Mouse (Mus musculus) forebrain, embryonic 14.5 days (tissue): Measurements from ENCODE around the gene Adh7. TPM values are rescaled to one million over a fixed set of nuclear protein-coding genes. Genes with fewer than 3 reads are reported as not detected.

Experiments
- ATAC-seq: fragments of 200-750 bp; cut with Nextera tagmentation; 2 replicates; pipeline ENCODE4 v1.8.0; 2017; ENCODE audit warnings: mild to moderate bottlenecking, moderate library complexity
- DNase-seq: peaks from one replicate; pipeline ENCODE4 v3.0.0-alpha.2; 2015; ENCODE audit warnings: low spot score
- H3K27ac ChIP-seq: fragments of 300-500 bp; sonication (generic); 2 replicates; pipeline ENCODE4 v1.5.1; 2014; ENCODE audit warnings: low read depth, mild to moderate bottlenecking, control low read depth, low read length, moderate library complexity
- H3K27me3 ChIP-seq: fragments of 300-500 bp; sonication (generic); replicated peaks from 2 replicates; pipeline ENCODE4 v1.6.1; 2014; ENCODE audit warnings: low read length, control low read depth, mixed read lengths; ENCODE audit not compliant: control insufficient read depth, insufficient read depth
- H3K36me3 ChIP-seq: fragments of 300-500 bp; sonication (generic); 2 replicates; pipeline ENCODE4 v1.6.1; 2014; ENCODE audit warnings: low read length, control low read depth; ENCODE audit not compliant: control insufficient read depth, insufficient read depth
- H3K4me1 ChIP-seq: fragments of 300-500 bp; sonication (generic); 2 replicates; pipeline ENCODE4 v1.6.1; 2014; ENCODE audit warnings: antibody characterized with exemption, low read length, control low read depth; ENCODE audit not compliant: control insufficient read depth, insufficient read depth
- H3K4me2 ChIP-seq: fragments of 300-500 bp; sonication (generic); 2 replicates; pipeline ENCODE4 v1.6.1; 2014; ENCODE audit warnings: mild to moderate bottlenecking, control low read depth, low read length
- H3K4me3 ChIP-seq: fragments of 300-500 bp; sonication (generic); 2 replicates; pipeline ENCODE4 v1.5.1; 2014; ENCODE audit warnings: low read depth, low read length, control low read depth
- H3K9ac ChIP-seq: fragments of 300-500 bp; sonication (generic); 2 replicates; pipeline ENCODE4 v1.6.1; 2014; ENCODE audit warnings: mild to moderate bottlenecking, low read length, control low read depth, moderate library complexity
- H3K9me3 ChIP-seq: fragments of 300-500 bp; sonication (generic); replicated peaks from 2 replicates; pipeline ENCODE4 v1.6.1; 2016; ENCODE audit warnings: low read length, control low read depth, mixed read lengths; ENCODE audit not compliant: control insufficient read depth
- WGBS: fragments of 180-500 bp; shearing (Covaris S2); extraction: QIAGEN DNeasy Blood & Tissue Kit; methylation state at CpG from one replicate; pipeline ENCODE4 v1.1.7; 2014; 5-methylcytosine and 5-hydroxymethylcytosine counted together
- polyA plus RNA-seq: library from polyadenylated mRNA; unstranded; fragments of >200 nt; fragmentation: Nextera tagmentation; extraction: Ambion mirVana; gene quantifications from 2 replicates; pipeline ENCODE4 v1.2.1, GENCODE M21; 2014

Gene Adh7
- polyA plus RNA-seq, 1 experiment from 2014 or later: 0.14 TPM

DNA sequence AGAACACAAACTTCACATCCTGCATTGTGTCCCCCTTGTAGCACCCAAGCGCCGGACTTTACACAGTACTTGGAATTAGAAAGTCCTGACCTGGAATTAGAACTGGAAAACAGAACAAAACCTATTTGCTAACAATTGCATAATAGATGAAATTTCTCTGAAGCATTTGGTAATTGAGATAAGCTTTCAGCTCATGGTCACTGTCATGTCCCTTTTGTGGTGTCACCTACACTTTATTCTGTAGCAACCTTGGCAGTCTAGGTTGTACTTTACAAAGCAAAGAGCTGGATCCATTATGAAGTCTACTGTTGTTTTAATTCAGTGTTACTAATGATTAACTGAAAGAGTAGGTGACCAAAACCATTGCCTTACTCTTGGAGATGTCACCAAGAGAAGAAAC is 9.5 kb downstream of the Adh7 start:
- Histone ChIP-seq H3K4me2 (no peak overlapping the region), H3K27ac (no peak overlapping the region), H3K27me3 (no peaks in the 10 kb centered on the region), H3K9ac (no peak overlapping the region), H3K36me3 (no peaks in the 10 kb centered on the region), H3K4me1 (no peaks in the 10 kb centered on the region), H3K9me3 (no peaks in the 10 kb centered on the region), H3K4me3 (no peak overlapping the region)
- ATAC-seq (no peak), DNase-seq (no peak)
- WGBS: 94% methylated on average over 2 of the region's 2 CpGs

- Histone ChIP-seq H3K27me3 (no peaks in the 10 kb centered on the region), H3K4me2 (no peak overlapping the region), H3K9me3 (no peaks in the 10 kb centered on the region), H3K27ac (no peak overlapping the region), H3K4me3 (no peak overlapping the region), H3K9ac (no peak overlapping the region), H3K36me3 (no peaks in the 10 kb centered on the region), H3K4me1 (no peaks in the 10 kb centered on the region)
- DNase-seq (no peak), ATAC-seq (no peak)
- WGBS: 91% methylated on average over 8 of the region's 8 CpGs
These were observed 10.2 kb downstream of the Adh7 start for GRCm38 (mm10) chr3:138227782-138228181.

- H3K36me3 ChIP-seq: no peaks in the 10 kb centered on the region
- H3K27me3 ChIP-seq: no peaks in the 10 kb centered on the region
- DNase-seq (no peak), ATAC-seq (no peak)
- no peak overlapping the region for H3K4me3 ChIP-seq
- H3K27ac ChIP-seq: no peak overlapping the region
- H3K9me3 ChIP-seq: no peaks in the 10 kb centered on the region
- H3K4me2 ChIP-seq: no peak overlapping the region
- H3K9ac ChIP-seq: no peak overlapping the region
- WGBS: 93% methylated on average over 1 of the region's 1 CpGs
- H3K4me1 ChIP-seq: no peaks in the 10 kb centered on the region
These were observed 11.9 kb downstream of the Adh7 start for GRCm38 (mm10) chr3:138229448-138229847.

- Histone ChIP-seq H3K36me3 (no peaks in the 10 kb centered on the region), H3K9ac (no peak overlapping the region), H3K4me1 (no peaks in the 10 kb centered on the region), H3K4me3 (no peak overlapping the region), H3K4me2 (no peak overlapping the region), H3K27ac (no peak overlapping the region), H3K27me3 (no peaks in the 10 kb centered on the region), H3K9me3 (no peaks in the 10 kb centered on the region)
- no peak for DNase-seq
- 79% methylated on average over 3 of the region's 3 CpGs for WGBS
- ATAC-seq: no peak
These were observed 12.7 kb downstream of the Adh7 start for GRCm38 (mm10) chr3:138230266-138230665.

GRCm38 (mm10) chr3:138231531-138231930 is 14.0 kb downstream of the Adh7 start:
- H3K4me1 ChIP-seq: no peaks in the 10 kb centered on the region
- WGBS: 89% methylated on average over 2 of the region's 2 CpGs
- no peak overlapping the region for H3K9ac ChIP-seq
- H3K9me3 ChIP-seq: no peaks in the 10 kb centered on the region
- ATAC-seq (no peak), DNase-seq (no peak)
- no peak overlapping the region for H3K27ac ChIP-seq
- no peaks in the 10 kb centered on the region for H3K36me3 ChIP-seq
- no peak overlapping the region for H3K4me3 ChIP-seq
- no peaks in the 10 kb centered on the region for H3K27me3 ChIP-seq
- H3K4me2 ChIP-seq: no peak overlapping the region

- no peaks in the 10 kb centered on the region for H3K36me3 ChIP-seq
- WGBS: 78% methylated on average over 11 of the region's 11 CpGs
- no peak for DNase-seq
These were observed 19.1 kb downstream of the Adh7 start for GRCm38 (mm10) chr3:138236546-138237163.

DNA sequence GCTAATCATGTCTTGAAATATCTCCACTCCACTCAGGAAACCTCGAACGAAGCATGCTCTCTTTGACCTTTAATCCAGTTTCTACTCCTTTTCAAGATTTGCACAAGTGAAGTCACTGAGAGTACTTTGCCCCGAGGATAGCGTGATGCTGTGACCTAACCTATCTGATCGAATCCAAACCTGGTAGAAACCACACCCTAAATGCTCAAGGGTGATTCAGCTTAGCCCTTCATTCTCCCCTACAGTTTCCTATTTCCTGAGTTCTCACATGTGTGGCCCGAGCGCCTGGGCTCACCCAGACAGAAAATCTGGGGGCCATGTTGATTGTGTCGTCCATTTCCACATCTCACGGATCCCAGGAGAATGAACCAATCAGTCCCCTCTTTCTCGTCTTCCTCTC is 20.5 kb downstream of the Adh7 start:
- Histone ChIP-seq H3K36me3 (no peaks in the 10 kb centered on the region), H3K4me3 (no peak overlapping the region), H3K27ac (no peak overlapping the region), H3K9me3 (no peaks in the 10 kb centered on the region), H3K4me1 (no peaks in the 10 kb centered on the region), H3K27me3 (no peaks in the 10 kb centered on the region), H3K9ac (no peak overlapping the region), H3K4me2 (no peak overlapping the region)
- WGBS: 92% methylated on average over 10 of the region's 10 CpGs
- no peak for DNase-seq
- no peak for ATAC-seq

More at GRCm38 (mm10) chr3:138236546-138237163, 19.1 kb downstream of the Adh7 start:
- no peak overlapping the region for H3K4me3 ChIP-seq
- no peaks in the 10 kb centered on the region for H3K27me3 ChIP-seq
- H3K9ac ChIP-seq: no peak overlapping the region
- no peaks in the 10 kb centered on the region for H3K4me1 ChIP-seq
- H3K27ac ChIP-seq: no peak overlapping the region
- H3K9me3 ChIP-seq: no peaks in the 10 kb centered on the region
- ATAC-seq: no peak
- H3K4me2 ChIP-seq: no peak overlapping the region

GRCm38 (mm10) chr3:138239461-138239860 is 21.9 kb downstream of the Adh7 start:
- H3K27ac ChIP-seq: no peak overlapping the region
- no peaks in the 10 kb centered on the region for H3K36me3 ChIP-seq
- H3K4me2 ChIP-seq: no peak overlapping the region
- no peak overlapping the region for H3K9ac ChIP-seq
- DNase-seq (no peak), ATAC-seq (no peak)
- 86% methylated on average over 6 of the region's 6 CpGs for WGBS
- H3K27me3 ChIP-seq: no peaks in the 10 kb centered on the region
- no peaks in the 10 kb centered on the region for H3K9me3 ChIP-seq
- no peak overlapping the region for H3K4me3 ChIP-seq
- no peaks in the 10 kb centered on the region for H3K4me1 ChIP-seq

DNA sequence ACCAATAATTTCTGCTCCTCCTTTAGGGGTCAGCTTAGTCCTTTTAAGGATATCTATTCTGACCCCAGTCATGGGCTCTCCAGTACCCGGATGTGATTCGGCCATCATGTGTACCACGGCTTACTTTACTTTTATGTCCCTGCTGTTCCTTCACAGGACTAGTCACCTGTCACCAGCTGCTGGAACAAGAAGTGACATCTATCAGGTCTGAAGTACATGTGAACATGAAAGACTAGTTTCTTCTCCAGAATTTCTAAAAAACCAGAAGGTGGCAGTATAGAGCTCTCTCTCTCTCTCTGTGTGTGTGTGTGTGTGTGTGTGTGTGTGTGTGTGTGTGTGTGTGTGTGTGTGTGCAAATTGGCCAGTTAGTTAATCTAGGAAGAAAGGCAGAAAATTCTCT is 22.9 kb downstream of the Adh7 start:
- no peak overlapping the region for H3K4me2 ChIP-seq
- H3K4me3 ChIP-seq: no peak overlapping the region
- ATAC-seq (no peak), DNase-seq (peak; percentile 48)
- no peaks in the 10 kb centered on the region for H3K4me1 ChIP-seq
- H3K9me3 ChIP-seq: no peaks in the 10 kb centered on the region
- H3K9ac ChIP-seq: no peak overlapping the region
- WGBS: 94% methylated on average over 3 of the region's 3 CpGs
- H3K27me3 ChIP-seq: no peaks in the 10 kb centered on the region
- H3K27ac ChIP-seq: no peak overlapping the region
- H3K36me3 ChIP-seq: no peaks in the 10 kb centered on the region
